Mouse (Mus musculus): Measurements from ENCODE around the gene A530016L24Rik.

The A530016L24Rik gene

DNA sequence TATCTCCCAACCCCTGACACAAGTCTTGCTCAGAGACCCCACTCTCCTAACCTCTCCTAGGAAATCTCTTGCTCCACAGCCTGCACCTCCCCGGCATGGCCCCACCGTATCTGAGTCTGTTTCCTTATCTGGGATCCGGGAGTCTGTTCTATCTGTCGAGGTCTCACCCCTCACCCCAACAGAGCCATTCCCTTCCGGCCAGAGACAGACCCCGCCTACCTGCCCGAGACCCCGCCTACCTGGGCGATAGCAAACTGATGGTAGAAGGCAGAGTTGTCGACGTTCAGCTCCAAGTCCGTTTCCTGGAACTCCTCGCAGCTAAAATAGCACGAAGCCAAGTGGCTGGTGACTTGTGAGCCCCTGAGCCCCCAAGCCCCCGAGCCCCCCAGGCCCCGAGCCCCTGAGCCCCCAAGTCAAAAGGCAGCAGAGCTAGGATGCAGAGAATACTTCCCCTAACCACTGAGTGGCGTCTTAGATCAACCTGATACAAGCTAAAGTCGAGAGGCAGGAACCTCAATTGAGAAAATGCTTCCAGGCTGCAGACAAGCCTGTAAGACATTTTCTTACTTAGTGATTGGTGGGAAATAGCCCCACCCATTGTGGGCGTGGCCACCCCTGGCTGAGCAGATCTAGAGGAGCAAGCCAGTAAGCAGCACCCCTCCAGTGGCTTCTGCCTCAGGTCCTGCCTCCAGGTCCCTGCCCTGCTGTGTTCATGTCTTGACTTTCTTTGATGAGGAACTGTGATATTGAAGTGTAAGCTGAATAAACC is 13.9 kb downstream of the A530016L24Rik start:
- no peak for DNase-seq (ENCODE audit: low spot score)

DNA sequence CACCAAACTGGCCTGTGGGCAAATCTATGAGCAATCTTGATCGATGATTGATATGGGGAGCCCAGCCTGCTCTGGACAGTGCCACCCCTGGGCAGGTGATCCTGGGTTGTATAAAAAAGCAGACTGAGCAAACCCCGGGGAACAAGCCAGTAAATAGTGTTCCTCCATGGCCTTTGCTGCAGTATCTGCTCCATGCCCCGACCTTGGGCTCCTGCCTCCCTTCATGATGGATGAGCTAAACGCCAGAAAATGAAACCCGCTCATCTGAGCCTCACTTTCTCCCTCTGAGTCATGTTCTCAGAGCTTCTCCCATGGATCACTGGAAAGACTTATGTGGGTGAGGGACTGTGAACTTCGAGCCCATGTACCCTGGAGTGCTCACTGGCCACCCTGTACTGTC is 17.0 kb downstream of the A530016L24Rik start:
- DNase-seq (ENCODE audit: low spot score), result no peak

DNA sequence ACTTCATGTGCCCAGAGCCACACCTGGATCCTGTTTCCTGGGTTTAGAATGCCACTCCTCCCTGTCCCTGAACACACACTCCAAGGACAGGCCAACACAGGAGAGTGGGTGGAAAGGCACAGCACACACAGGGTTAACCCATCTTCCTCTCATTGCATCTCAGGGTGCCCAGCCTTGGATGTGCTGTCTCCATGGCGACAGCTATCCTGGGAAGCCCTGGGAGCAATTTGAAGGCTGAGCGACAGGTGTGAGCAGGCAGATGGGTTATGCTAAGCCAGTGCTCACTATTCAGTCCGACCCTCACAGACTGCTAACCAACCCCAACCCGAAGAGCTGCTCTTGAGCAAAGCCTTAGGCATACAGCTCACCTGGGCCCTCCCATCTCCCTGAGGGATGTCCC is 18.0 kb downstream of the A530016L24Rik start:
- no peak for DNase-seq (ENCODE audit: low spot score)

DNA sequence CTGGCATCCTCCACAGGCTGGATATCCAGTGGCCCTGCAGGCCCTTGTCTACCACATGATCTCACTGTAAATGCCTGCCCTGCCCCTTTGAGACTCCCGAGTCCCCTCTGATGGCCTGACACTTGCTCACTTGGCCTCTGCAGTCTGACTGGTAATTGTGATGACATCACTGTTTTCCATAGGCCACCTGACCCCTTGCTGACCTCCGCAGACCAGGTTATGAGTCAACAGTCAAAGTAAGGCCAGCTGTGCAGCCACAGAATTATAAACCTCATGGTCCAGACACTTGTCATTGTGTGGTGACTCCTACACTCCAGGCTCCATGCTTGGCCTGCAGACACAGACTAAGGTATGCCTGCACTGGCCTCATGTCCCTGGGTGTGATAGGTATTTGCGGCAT is 18.7 kb downstream of the A530016L24Rik start:
- DNase-seq (ENCODE audit: low spot score), result no peak

DNA sequence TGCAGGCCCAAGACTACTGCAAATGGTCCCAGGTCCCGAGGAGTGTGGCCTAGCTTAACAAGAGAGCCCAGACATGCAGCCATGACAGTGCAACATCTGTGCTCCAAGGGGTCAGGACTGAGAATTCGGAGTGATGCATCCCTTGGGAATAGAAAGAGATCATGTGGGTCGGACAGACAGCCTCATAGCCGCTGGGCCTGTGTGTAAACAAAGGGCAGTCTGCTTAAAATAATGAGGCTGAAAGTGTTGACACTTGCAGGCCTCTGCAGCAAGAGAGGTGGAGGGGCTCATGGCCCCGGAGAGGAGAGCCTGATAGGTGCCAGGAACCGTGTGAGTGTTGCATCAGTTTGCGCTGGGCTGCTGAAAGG is 21.1 kb downstream of the A530016L24Rik start:
- DNase-seq (ENCODE audit: low spot score), result no peak

DNA sequence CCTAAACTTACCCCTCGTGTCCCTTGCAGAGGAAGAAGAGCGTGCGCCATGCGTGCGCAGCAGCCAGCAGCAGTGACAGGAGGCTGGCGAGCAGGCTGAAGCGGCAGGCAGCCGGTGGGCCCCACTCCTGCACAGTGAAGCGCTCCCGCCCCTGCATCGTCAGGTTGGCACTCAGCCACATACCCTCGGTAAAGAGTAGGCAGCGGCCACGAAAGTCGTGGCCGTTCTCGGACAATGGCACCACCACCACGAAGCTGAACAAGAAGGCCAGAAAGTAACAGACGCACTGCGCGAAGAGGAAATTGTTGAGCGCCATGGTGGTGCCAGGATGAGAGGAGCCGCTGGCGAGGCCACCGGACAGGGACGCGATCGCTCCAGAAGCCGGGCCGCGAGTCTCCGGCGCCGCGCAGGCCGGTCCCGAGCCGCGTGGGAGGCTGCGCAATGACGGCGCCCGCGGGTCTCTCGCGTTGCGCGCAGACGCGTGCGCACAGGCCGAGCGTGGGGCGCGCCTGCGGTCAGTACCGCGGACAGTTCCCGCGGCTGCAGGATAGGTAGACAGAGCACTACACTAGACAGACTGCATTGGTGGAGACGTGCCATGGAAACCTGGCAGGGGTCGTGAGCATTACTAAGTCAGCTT is 21.6 kb downstream of the A530016L24Rik start:
- no peak for DNase-seq (ENCODE audit: low spot score)

DNA sequence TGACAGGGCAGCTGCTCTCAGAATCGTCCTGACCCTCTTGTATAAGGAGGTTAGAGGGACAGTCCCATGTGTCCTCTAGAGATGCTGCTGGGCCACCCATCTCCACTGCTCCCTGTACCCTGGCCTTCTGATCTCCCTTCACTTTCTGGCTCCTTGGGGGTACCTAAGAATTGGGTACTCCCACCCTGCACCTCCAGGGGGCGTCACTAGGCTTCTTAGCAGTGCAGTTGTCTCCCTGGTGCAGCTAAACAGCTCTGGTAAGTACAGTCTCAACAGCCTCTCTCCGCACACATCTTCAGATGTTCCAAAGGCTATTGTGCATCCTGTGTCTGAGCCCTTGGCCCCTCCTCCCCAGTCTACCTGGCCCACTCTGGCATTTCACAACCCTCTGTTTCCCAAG is 25.6 kb downstream of the A530016L24Rik start:
- no peak for DNase-seq (ENCODE audit: low spot score)

DNA sequence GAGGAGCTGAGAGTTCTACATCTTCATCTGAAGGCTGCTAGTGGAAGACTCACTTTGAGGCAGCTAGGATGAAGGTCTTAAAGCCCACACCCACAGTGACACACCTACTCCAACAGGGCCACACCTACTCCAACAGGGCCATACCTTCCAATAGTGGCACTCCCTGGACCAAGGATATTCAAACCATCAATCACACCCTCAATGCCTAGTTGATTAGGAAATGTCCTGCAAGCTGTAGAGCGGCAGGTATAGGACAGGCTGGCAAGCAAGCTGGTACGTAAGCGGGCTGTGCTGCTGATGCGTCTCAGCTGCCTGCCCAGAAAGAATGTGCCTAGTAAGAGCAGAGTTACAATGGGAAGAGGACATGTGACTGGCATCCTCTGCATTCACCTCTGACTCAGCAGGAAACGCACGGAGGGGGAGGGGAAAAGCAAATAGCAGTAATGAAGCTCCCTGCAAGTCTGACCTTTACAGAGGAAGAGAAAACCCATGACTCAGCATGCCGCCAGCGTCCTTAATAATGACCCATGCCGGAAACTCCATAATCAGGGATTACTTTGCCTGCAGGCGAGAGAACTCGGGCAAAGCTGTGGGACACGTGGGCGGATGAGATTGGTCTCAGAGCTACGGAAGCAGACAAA is 27.6 kb downstream of the A530016L24Rik start, which contains the start of gene Tmem179:
TSS of gene Tmem179 (minus strand) at position 51 of the 641 bp plus-strand sequence.
- no peak for DNase-seq (ENCODE audit: low spot score)

DNA sequence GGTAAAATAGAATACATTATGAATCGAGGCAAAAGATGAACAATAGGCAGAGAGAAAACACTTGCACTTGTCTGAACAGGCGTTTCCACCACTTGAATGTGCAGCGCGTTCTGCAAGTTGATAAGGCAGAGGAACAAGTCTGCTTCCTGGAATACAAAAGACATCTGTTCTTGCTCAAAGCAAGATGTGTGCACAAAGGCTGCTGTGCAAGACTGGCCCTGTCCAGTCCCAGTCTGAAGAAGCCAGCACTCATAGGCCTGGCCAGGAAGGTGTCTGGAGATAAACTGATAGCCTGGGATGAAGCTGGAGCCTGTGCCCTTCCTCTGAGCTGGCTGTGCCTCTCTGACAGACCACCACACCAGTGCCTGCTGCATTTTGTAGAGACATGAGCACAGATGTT is 28.9 kb downstream of the A530016L24Rik start:
- no peak for DNase-seq (ENCODE audit: low spot score)

DNA sequence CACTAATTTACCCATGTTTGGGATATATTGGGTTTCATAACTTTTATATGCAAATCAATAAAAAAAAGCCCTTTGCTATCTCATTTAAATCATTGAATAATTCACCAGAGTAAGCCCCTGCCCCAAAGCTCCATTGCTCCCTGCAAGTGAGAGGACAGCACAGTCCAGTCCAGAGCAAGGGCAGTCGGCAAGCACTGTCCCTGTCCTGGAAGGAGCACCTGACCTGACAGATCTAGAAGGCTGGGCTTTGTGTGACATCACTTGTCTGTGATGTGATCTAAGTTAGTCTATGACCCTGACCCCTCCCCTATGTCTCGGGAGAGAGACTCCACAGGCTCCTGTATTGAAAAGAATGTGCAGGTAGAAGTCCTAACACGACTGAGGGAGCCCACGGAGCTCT is 44.5 kb downstream of the A530016L24Rik start:
- no peak for DNase-seq (ENCODE audit: low spot score)

DNA sequence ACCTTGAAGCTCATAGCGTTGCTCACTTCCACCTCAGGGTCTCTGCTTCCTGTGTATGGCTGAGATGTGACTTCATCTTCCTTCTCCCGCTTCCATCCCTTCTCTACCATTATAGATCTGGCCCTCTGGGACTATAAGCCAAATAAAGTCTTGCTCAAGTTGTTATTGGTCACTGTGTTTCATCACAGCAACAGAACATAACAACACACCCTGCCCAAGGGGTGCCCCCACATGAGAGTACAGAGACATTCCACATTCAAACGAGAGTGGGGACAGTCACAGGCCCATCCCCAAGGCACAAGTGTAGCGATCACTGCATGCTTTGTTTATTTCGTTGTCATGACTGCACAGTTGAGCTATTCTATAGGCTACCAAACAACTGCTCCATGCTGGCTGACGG is 48.0 kb downstream of the A530016L24Rik start:
- no peak for DNase-seq (ENCODE audit: low spot score)

DNA sequence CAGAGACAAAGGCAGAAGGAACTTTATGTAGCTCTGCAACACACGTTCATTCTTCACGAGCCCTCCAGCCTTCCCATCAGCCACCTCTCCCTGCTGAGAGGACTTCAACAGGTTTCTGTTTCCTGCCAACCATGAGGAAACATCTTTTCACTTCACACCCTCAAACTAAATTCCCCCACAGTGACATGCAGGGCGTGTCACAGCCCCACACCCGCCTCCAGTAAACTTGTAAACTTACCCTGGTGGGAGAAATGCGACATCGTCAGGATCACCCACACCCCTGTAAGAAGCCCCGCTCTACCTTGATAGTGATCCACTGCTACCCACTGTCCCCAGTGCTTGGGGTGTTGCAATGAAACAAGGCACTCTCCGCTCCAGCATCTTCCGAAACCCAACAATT is 49.1 kb downstream of the A530016L24Rik start:
- DNase-seq (ENCODE audit: low spot score), result no peak

DNA sequence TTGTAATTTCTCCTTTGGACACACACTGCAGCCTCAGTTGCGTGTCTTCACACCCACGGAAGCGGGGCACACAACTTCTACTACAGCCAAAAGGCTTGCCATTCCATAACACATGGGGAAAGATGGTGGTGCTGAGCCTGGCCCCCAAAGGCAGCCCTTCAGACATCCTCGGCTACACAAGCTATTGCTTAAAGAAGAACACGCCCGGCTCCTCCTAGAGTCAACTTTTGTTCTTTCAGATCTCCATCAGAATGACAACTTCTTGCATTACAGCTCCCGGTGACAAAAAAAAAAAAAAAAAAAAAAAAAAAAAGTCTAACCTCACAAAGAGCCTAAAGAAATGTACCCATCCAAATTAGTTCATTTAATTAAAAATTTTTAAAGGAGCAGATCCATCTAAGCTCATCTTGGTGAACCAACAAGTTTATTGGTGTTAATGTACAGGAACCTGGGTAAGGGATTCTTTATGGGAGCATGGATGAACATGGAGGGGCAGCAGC is 50.3 kb downstream of the A530016L24Rik start:
- DNase-seq (ENCODE audit: low spot score), result no peak

DNA sequence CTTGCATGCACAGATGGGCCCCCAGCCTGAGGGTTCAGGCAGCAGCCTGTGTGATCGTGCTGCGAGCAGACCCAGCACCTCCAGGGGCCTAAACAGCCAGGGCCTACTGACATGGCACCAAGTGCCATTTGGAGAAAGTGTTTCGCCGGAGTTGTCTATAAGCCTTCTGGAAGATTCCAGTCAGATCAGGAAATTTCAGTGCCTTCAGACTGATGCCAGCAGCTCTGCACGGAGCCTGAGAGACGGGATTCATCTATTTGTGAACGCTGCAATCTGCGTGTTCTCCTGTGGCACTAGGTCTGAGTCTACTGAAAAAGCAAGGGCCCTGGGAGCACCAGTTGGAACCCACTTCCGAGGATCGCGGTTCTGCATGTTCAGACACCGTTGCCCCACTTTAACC is 51.1 kb downstream of the A530016L24Rik start:
- no peak for DNase-seq (ENCODE audit: low spot score)

DNA sequence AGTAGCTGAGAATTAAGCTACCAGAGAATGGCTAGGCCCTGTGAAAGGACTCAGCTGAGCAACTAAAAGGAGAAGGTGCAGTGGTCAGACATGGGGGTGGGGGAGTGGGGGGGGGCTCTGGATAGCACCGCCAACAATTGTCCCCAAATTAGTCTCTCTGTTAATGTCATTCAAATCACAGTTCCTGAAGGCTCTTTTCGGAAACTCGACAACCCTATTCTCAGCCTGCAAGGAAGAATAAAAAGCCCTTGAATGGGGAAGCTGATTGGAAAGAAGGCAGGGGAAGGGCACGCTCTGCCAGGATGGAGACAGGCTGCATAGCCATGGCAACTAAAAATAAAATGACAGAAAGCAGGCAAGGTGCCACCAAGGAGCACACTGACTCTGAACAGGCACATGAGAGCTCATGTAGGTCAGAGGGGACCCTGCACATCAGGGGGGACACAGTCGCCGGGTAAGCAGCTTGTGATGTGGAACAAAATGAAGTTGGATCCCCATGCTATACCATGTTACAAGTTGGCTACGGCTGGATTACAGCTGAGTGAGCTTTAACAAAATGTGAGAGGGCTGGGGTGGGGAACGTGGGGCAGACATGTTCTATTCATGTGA is 52.3 kb downstream of the A530016L24Rik start:
- DNase-seq (ENCODE audit: low spot score), result no peak

DNA sequence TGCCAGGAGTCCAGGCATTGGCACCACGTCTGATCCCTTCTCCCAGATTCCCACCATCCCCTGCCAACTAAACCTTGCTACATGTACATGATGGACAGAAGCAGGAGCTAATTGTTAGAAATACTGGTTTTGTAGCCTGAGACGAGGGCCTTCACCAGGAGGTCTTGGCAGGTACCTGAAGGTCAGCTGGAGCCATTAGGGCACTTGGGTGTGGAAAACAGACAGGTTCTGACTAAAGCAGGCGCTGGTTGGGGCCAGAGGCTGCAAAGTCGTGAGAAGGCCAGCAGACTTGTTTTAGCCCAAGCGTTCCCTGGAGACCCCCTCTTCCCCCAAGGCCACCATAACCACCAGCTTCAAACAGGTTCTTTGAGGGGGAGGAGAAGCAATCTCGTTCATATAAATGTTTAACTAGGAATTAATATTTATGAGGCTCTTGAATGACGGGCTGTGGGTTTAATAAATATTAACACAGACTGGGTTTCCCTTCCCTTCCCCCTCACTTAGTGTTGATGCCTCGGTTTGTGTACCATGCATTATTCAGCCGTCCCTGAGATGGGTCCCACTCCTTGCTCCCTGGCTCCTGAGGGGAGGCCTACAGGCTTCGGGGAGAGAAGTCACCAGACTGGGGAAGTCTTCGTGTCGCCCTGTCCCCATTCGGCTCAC is 53.1 kb downstream of the A530016L24Rik start:
- no peak for DNase-seq (ENCODE audit: low spot score)

DNA sequence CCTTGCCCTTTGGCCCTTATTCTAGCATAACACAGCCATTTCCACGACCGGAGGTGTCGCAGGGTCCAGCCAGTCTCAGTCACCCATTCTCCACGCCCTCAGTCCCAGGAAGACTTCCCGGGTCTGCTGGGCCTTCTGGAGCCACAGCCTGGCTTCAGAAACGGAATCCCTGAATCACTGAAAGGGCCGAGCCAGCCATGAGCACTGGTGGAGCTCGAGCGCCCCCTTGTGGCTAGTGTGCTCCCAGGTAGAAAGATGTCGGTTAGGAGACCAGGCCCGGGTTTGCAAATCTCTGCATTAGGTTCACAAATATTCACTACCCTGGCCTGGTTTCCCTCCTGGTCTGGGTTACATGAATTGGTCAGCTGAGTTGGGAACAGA is 53.7 kb downstream of the A530016L24Rik start:
- peak; percentile 68 for DNase-seq (ENCODE audit: low spot score)

DNA sequence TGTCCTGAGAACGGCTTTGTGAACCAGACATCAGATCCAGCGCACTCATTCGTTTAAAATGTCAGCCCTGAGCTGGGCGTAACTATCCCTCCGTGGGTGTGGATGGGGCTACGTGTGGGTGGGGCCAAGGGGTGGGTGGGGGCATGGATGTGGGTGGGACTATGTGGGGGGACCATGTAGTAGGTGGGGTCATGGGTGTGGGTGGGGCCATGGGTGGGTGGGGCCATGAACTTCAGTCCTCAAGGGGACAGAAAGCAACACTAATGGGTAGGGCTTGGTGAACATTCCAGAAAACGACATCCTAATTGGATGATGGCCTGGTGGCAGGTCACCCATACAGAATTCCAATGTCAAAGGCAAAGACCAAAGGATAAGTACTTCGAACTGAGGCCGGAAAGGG is 54.7 kb downstream of the A530016L24Rik start:
- DNase-seq (ENCODE audit: low spot score), result no peak

DNA sequence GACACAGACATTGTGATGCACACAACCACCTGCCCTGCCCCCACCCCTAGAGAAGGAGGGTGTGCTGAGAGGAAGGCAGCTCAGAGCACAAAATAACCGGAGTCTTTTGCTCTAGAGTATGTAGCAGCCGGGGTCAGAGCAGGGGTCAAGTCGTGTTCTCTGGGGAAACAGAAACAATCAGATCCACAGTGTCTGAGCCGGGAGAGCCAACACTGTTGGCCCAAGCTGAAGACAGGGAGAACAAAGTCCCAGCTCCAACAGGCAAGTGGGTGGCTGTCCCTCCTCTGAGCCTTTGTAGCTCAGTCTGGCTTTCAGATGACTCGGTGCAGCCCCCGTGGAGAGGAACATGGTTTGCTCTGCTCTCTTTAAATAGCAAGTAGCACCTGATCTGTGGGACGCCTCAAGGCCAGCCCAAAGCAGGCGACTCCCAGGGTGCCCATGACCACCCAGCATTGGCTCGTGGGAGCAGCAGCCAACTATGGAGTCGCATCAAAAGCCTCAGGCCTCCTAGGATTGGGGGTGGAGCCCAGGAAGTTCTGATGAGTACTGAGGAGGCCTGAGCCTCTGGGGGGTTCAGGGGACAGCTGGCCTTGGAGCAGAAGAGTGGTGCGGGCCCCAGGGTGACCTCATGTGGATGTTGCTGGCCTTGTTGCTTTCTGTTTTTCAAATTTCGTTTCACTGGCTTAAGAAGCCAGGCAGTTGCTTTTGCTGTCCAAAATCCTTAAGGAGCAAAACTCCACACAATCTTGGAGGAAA is 55.9 kb downstream of the A530016L24Rik start:
- no peak for DNase-seq (ENCODE audit: low spot score)

DNA sequence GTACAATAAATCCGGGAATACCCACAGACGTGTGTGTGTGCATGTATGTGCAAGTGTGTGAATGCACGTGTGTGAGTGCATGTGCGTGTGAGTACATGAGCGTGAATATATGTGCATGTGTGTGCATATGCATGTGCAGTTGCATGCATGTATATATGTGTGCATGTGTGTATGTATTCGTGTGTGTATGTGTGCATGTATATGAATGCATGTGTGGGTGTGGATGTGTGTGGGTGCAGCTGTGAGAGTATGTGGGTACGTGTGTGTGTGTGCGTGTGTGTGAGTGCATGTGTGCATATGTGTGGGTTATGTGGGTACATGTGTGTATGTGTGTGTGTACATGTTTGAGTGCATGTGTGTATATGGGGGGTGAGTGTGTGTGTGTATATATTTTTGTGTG is 56.9 kb downstream of the A530016L24Rik start:
- DNase-seq (ENCODE audit: low spot score), result no peak

DNA sequence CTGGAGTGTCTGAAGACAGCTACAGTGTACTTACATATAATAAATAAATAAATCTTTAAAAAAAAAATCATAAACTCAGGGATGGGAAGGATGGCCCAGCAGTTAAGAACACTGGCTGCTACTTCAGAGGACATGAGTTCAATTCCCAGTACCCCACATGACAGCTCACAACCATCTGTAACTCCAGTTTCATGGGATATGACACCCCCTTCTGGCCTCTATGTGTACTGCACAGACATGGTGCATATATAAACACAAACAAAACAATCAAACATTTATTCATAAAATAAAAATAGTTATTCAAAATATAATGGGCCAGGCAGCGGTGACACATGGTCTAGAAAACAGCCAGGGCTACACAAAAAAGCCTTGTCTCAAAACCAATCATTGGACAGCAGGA is 60.0 kb downstream of the A530016L24Rik start:
- DNase-seq (ENCODE audit: low spot score), result no peak
